11 mouse cellular contexts compared by ENCODE assay signal in genomic region chr8:116602806-116603205, GRCm38 (mm10).
DNase-seq lines count a peak whose midpoint lies in the region; ATAC-seq and TF ChIP-seq lines count a peak whose summit lies in the region.
"Had no signal": no experiment of that assay in that cellular context is flagged by ENCODE, and none has a peak within 500 bp of the region (broad histone marks: within the 10 kb centered on the region; RNA-seq: fewer than 3 reads in every experiment).

No protein-coding gene starts in this region.

- no peak overlapping the region for H3K4me3 ChIP-seq in hindbrain, postnatal 0 days (ENCODE audit: low read length)
- H3K4me3 ChIP-seq in hindbrain, embryonic 12.5 days, result no peak overlapping the region
- H3K4me3 ChIP-seq in midbrain, embryonic 11.5 days (ENCODE audit: low read depth, low read length), result no peak overlapping the region
- H3K4me3 ChIP-seq: embryonic facial prominence, embryonic 15.5 days had no signal

- no peak overlapping the region for H3K9ac ChIP-seq in hindbrain, postnatal 0 days (replicated peaks; ENCODE audit: low read length)
- no peak overlapping the region for H3K9ac ChIP-seq in hindbrain, embryonic 12.5 days
- no peak overlapping the region for H3K9ac ChIP-seq in midbrain, embryonic 11.5 days (ENCODE audit: low read length)
- H3K9ac ChIP-seq: embryonic facial prominence, embryonic 15.5 days; hindbrain, embryonic 14.5 days had no signal

- no peak overlapping the region for H3K4me2 ChIP-seq in hindbrain, postnatal 0 days (ENCODE audit: low read depth, low read length)
- H3K4me2 ChIP-seq in hindbrain, embryonic 12.5 days (replicated peaks), result no peak overlapping the region
- no peak overlapping the region for H3K4me2 ChIP-seq in midbrain, embryonic 11.5 days
- H3K4me2 ChIP-seq: embryonic facial prominence, embryonic 15.5 days; hindbrain, embryonic 14.5 days had no signal

- H3K36me3 ChIP-seq in hindbrain, postnatal 0 days (ENCODE audit: insufficient read depth, low read length), result no peaks in the 10 kb centered on the region
- no peaks in the 10 kb centered on the region for H3K36me3 ChIP-seq in hindbrain, embryonic 12.5 days
- no peaks in the 10 kb centered on the region for H3K36me3 ChIP-seq in splenic B cell, adult 2 months (ENCODE audit: control insufficient read depth, insufficient read depth, low read length, poor library complexity, severe bottlenecking)
- no peaks in the 10 kb centered on the region for H3K36me3 ChIP-seq in midbrain, embryonic 11.5 days (ENCODE audit: control insufficient read depth, insufficient read depth, low read length)
- H3K36me3 ChIP-seq: embryonic facial prominence, embryonic 15.5 days had no signal

- H3K27ac ChIP-seq in hindbrain, postnatal 0 days, result no peak overlapping the region
- H3K27ac ChIP-seq in hindbrain, embryonic 12.5 days, result no peak overlapping the region
- H3K27ac ChIP-seq in midbrain, embryonic 11.5 days (ENCODE audit: low read depth, low read length), result no peak overlapping the region
- H3K27ac ChIP-seq: embryonic facial prominence, embryonic 15.5 days; hindbrain, embryonic 14.5 days had no signal

- no peak for DNase-seq in hindbrain, postnatal 0 days (ENCODE audit: low spot score)
- DNase-seq in lung, postnatal 10 days, result peak; percentile 19
- DNase-seq in lung, postnatal 14 days, result no peak
- DNase-seq in R1 (ENCODE audit: low read depth, low spot score) (peak; percentile 65), adipocyte (ENCODE audit: low spot score) (no peak)
- peak; percentile 46 for DNase-seq in splenic B cell, adult 2 months (ENCODE audit: low read depth, low spot score)
- no peak for DNase-seq in midbrain, embryonic 11.5 days (ENCODE audit: low spot score, missing footprints)
- DNase-seq: layer of hippocampus, postnatal 36 days had no signal

- no peaks in the 10 kb centered on the region for H3K27me3 ChIP-seq in hindbrain, postnatal 0 days (ENCODE audit: insufficient read depth, low read length)
- H3K27me3 ChIP-seq in hindbrain, embryonic 12.5 days, result no peaks in the 10 kb centered on the region
- no peaks in the 10 kb centered on the region for H3K27me3 ChIP-seq in splenic B cell, adult 2 months (ENCODE audit: control insufficient read depth, insufficient read depth, low read length, poor library complexity, severe bottlenecking)
- no peaks in the 10 kb centered on the region for H3K27me3 ChIP-seq in midbrain, embryonic 11.5 days (ENCODE audit: control insufficient read depth, insufficient read depth, low read length)
- H3K27me3 ChIP-seq: embryonic facial prominence, embryonic 15.5 days had no signal

- WGBS in hindbrain, postnatal 0 days, result 96% methylated on average over 4 of the region's 4 CpGs
- WGBS in hindbrain, embryonic 12.5 days, result 89% methylated on average over 4 of the region's 4 CpGs
- WGBS in midbrain, embryonic 11.5 days, result 94% methylated on average over 4 of the region's 4 CpGs

- TF ChIP-seq CTCF in hindbrain, postnatal 0 days (IDR thresholded peaks at IDR 0.05; ENCODE audit: low read depth), result peak; percentile 41

- H3K9me3 ChIP-seq in hindbrain, postnatal 0 days (ENCODE audit: low read length), result no peaks in the 10 kb centered on the region
- peaks cover 15% of the 10 kb centered on the region for H3K9me3 ChIP-seq in hindbrain, embryonic 12.5 days (replicated peaks)
- no peaks in the 10 kb centered on the region; the same call in 1 of the 2 replicates for H3K9me3 ChIP-seq in midbrain, embryonic 11.5 days (ENCODE audit: control insufficient read depth, low read length)
- H3K9me3 ChIP-seq: embryonic facial prominence, embryonic 15.5 days had no signal

- H3K4me1 ChIP-seq in hindbrain, postnatal 0 days (ENCODE audit: insufficient read depth, low read length), result no peaks in the 10 kb centered on the region
- no peaks in the 10 kb centered on the region for H3K4me1 ChIP-seq in hindbrain, embryonic 12.5 days
- H3K4me1 ChIP-seq in midbrain, embryonic 11.5 days (ENCODE audit: control insufficient read depth, insufficient read depth, low read length), result no peaks in the 10 kb centered on the region
- H3K4me1 ChIP-seq: embryonic facial prominence, embryonic 15.5 days had no signal

- no peak for ATAC-seq in hindbrain, postnatal 0 days
- ATAC-seq in hindbrain, embryonic 12.5 days (ENCODE audit: low FRiP score), result no peak
- no peak for ATAC-seq in midbrain, embryonic 11.5 days (ENCODE audit: low FRiP score)

Comparison
In these comparisons a context has a peak if more than half of its experiments do, and no peak if none do; other contexts are left out.
1. DNase-seq: peak in lung, postnatal 10 days (single experiment), R1 (single experiment) and splenic B cell, adult 2 months (single experiment); none in hindbrain, postnatal 0 days (single experiment), lung, postnatal 14 days (single experiment), adipocyte (single experiment) and midbrain, embryonic 11.5 days (single experiment).